Mouse (Mus musculus) frontal cortex, adult 2 months (tissue): ENCODE data around the gene Nova1. TPM values are rescaled to one million over a fixed set of nuclear protein-coding genes. Genes with fewer than 3 reads are reported as not detected.

Experiments used
- DNase-seq, 2 experiments: peaks; one replicate each; pipeline ENCODE4 v3.0.0; 2022; ENCODE audit warnings: low spot score in 1 of 2; ENCODE audit errors: extremely low spot score in 1 of 2
- polyA plus RNA-seq: library from polyadenylated mRNA; depleted of rRNA; stranded (reverse); fragments of >200 nt; gene quantifications from 2 replicates; pipeline ENCODE4 v1.2.3, GENCODE M21; 2012

Nova1 gene
- polyA plus RNA-seq, 1 experiment: 22.9 TPM

DNA sequence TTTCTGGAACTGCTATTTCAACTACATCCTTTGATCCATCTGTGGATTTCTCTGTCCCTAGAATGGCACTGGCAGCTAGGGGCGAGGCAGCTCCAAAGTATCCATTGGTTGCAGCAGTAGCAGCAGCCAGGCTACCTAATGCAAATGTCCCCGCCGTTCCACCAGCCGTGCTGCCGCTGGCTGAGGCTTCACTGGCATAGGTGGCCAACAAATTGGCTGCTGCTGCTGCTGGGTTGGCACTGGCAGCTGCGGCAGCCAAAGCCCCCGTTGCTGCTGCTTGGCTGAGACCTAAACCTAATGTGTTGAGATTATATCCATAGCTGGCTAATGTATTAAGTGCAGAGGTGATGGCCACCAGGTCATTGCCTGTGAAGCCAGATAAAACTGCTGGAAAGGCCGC, 118.5 kb downstream of the Nova1 start:
- DNase-seq: no peak

GRCm38 (mm10) chr12:46676341-46676740, 142.4 kb downstream of the Nova1 start:
- DNase-seq: no peak

DNA sequence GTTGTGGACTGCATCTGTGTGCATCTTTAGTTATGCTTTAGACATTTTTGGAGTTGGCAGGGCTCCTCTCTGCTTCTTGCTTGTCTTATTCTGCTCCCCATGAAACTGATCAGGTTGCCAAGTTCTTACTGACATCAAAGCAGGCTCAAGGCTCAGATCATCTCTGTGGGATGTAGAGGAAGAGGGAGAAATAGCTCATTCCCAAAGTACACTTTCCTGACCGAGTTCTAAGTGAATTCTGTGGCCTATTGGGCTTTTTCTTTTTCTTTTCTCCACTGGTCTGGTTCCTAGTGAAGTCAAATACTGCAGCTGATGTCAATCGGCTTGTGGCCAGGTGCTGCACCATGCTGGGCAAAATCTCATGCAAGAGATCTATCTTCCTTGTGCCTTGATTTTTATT, 152.0 kb downstream of the Nova1 start:
- no peak for DNase-seq

DNA sequence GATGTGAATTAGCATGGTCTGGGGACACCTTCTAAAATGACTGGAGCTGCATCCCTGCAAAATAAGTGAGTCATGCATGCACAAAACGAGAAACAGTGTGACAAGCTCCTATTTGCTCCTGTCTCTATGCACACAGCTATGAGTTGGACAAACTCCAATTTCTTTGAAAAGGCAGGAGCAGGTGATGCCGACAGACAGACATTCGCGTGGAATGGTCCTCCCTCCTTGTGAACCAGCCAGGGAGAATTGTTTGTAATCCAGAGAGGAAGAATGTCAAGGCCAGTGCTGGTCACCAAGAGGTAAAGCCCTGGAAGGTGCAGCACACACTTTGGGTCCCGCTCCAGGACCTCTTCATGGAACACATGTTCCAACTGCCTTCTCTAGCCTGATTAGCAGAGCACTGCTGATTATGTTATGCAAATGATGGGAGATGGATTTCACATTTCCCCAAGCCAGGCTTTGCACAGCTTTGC, 172.6 kb downstream of the Nova1 start:
- DNase-seq: peak; percentile 6 to 30

DNA sequence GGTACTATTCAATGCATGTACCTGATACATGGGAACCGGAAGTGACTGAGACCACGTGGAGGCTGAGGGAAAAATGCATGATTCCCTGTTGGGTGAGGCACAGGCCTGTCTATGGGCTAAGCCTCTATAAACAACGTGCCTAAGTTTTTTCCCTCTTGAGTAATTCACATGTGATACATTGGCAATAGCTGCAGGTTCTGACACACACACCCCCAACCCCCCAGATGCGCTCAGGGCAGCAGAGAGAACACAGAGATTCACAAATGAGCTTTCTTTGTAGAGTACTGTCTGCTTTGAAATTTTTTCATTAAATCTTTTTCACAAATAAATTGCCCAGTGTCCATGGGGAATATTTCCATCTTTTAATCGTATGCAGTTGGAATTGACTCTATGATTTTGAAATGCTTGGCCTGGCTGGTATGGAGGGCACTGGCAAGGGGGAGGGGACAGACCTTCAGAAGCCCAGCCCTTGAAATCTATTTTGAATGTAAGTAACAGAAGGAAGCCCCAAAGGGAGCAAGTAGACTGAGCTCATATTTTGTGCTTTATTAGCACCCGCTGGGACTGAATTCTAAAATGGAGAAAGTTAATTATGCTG, 173.3 kb downstream of the Nova1 start:
- DNase-seq: no peak
